Mouse (Mus musculus): Measurements from ENCODE around the gene Gm42372. TPM values are rescaled to one million over a fixed set of nuclear protein-coding genes. Genes with fewer than 3 reads are reported as not detected.

Gene Gm42372
- polyA plus RNA-seq, 2 experiments, result 0.01 to 0.03 TPM

- Histone ChIP-seq H3K27me3 (ENCODE audit: control insufficient read depth, insufficient read depth, low read length) (no peaks in the 10 kb centered on the region), H3K36me3 (replicated peaks; ENCODE audit: control insufficient read depth, insufficient read depth, low read depth) (peaks cover 55% of the 10 kb centered on the region), H3K9me3 (ENCODE audit: control insufficient read depth, low read length) (no peaks in the 10 kb centered on the region), H3K4me3 (ENCODE audit: insufficient read depth in 1 of 2, low read depth in 2 of 2, low read length in 2 of 2) (no peak overlapping the region), H3K4me2 (ENCODE audit: low read depth) (no peak overlapping the region), H3K27ac (no peak overlapping the region), H3K4me1 (replicated peaks; ENCODE audit: control insufficient read depth in 2 of 2, insufficient read depth in 2 of 2, low read length in 1 of 2) (peaks cover 0 to 4% of the 10 kb centered on the region in 2 experiments; a peak in 1 of 4 replicates), H3K9ac (replicated peaks) (no peak overlapping the region)
- 72% methylated on average over 2 of the region's 2 CpGs for WGBS (ENCODE audit: insufficient replicate concordance)
- ATAC-seq (ENCODE audit: insufficient read depth) (no peak), DNase-seq (ENCODE audit: low read depth in 3 of 3, low spot score in 3 of 3) (no peak)
- TF ChIP-seq CTCF (IDR thresholded peaks at IDR 0.05; ENCODE audit: low read depth), result no peak
- TF ChIP-seq EP300 (IDR thresholded peaks at IDR 0.05; ENCODE audit: low read depth), result no peak
These were observed 35.0 kb downstream of the Gm42372 start for GRCm38 (mm10) chr7:17017921-17018320.

- no peak overlapping the region for H3K27ac ChIP-seq
These were observed 36.7 kb downstream of the Gm42372 start for GRCm38 (mm10) chr7:17019426-17020166.

GRCm38 (mm10) chr7:17022176-17022575 is 39.3 kb downstream of the Gm42372 start:
- Histone ChIP-seq H3K9ac (replicated peaks) (no peak overlapping the region), H3K27ac (no peak overlapping the region), H3K36me3 (replicated peaks; ENCODE audit: control insufficient read depth, insufficient read depth, low read depth) (peaks cover 27% of the 10 kb centered on the region), H3K4me1 (replicated peaks; ENCODE audit: control insufficient read depth in 2 of 2, insufficient read depth in 2 of 2, low read length in 1 of 2) (peaks cover 18 to 31% of the 10 kb centered on the region in 2 experiments), H3K4me3 (ENCODE audit: insufficient read depth in 1 of 2, low read depth in 2 of 2, low read length in 2 of 2) (no peak overlapping the region), H3K27me3 (ENCODE audit: control insufficient read depth, insufficient read depth, low read length) (no peaks in the 10 kb centered on the region), H3K9me3 (ENCODE audit: control insufficient read depth, low read length) (no peaks in the 10 kb centered on the region), H3K4me2 (ENCODE audit: low read depth) (no peak overlapping the region)
- WGBS (ENCODE audit: insufficient replicate concordance), result 85% methylated on average over 15 of the region's 15 CpGs
- TF ChIP-seq CTCF (IDR thresholded peaks at IDR 0.05; ENCODE audit: low read depth) (no peak), EP300 (IDR thresholded peaks at IDR 0.05; ENCODE audit: low read depth) (no peak)
- ATAC-seq (ENCODE audit: insufficient read depth), result no peak
- DNase-seq (ENCODE audit: low read depth in 3 of 3, low spot score in 3 of 3), result no peak

More at GRCm38 (mm10) chr7:17019426-17020166, 36.7 kb downstream of the Gm42372 start:
- ATAC-seq (ENCODE audit: insufficient read depth) (no peak), DNase-seq (ENCODE audit: low read depth in 3 of 3, low spot score in 3 of 3) (no peak)
- H3K9me3 ChIP-seq (ENCODE audit: control insufficient read depth, low read length), result no peaks in the 10 kb centered on the region
- no peak overlapping the region for H3K4me2 ChIP-seq (ENCODE audit: low read depth)
- peaks cover 0 to 10% of the 10 kb centered on the region in 2 experiments; a peak in 1 of 4 replicates for H3K4me1 ChIP-seq (replicated peaks; ENCODE audit: control insufficient read depth in 2 of 2, insufficient read depth in 2 of 2, low read length in 1 of 2)
- H3K9ac ChIP-seq (replicated peaks), result no peak overlapping the region
- peaks cover 43% of the 10 kb centered on the region for H3K36me3 ChIP-seq (replicated peaks; ENCODE audit: control insufficient read depth, insufficient read depth, low read depth)
- no peaks in the 10 kb centered on the region for H3K27me3 ChIP-seq (ENCODE audit: control insufficient read depth, insufficient read depth, low read length)
- WGBS (ENCODE audit: insufficient replicate concordance), result 47% methylated on average over 7 of the region's 7 CpGs
- H3K4me3 ChIP-seq (ENCODE audit: insufficient read depth in 1 of 2, low read depth in 2 of 2, low read length in 2 of 2), result no peak overlapping the region
- no peak for TF ChIP-seq CTCF (IDR thresholded peaks at IDR 0.05; ENCODE audit: low read depth)
- TF ChIP-seq EP300 (IDR thresholded peaks at IDR 0.05; ENCODE audit: low read depth), result no peak

DNA sequence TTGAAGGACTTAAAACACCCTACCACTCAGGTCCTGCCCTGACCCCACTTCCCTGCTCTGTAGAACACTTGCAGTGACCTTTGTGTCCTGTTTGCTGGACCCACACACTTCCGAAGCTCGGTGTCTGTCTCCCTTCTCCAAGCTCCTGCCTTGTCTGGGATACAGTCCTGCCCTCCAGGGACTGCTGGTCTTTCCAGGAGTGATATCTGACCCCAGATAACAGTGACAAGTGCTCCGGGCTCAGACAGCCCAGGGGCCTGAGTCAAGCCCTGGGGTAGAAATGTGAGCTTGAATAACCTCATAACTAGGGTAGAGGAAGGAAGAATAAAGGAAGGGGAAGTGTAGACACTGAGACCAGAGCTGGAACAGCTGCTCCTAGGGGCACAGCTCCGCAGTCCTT is 40.8 kb downstream of the Gm42372 start:
- H3K27me3 ChIP-seq (ENCODE audit: control insufficient read depth, insufficient read depth, low read length), result no peaks in the 10 kb centered on the region
- H3K4me3 ChIP-seq (ENCODE audit: insufficient read depth in 1 of 2, low read depth in 2 of 2, low read length in 2 of 2), result no peak overlapping the region; a peak in 1 of 4 replicates
- ATAC-seq (ENCODE audit: insufficient read depth) (no peak), DNase-seq (ENCODE audit: low read depth in 3 of 3, low spot score in 3 of 3) (no peak)
- H3K36me3 ChIP-seq (replicated peaks; ENCODE audit: control insufficient read depth, insufficient read depth, low read depth), result peaks cover 27% of the 10 kb centered on the region
- H3K9ac ChIP-seq (replicated peaks), result no peak overlapping the region; the same call in 1 of the 2 replicates
- H3K4me2 ChIP-seq (ENCODE audit: low read depth), result 0 out of 2 replicates have a peak overlapping the region, but pooled peaks have one; percentile 18
- no peak overlapping the region for H3K27ac ChIP-seq
- H3K4me1 ChIP-seq (replicated peaks; ENCODE audit: control insufficient read depth in 2 of 2, insufficient read depth in 2 of 2, low read length in 1 of 2), result peaks cover 21 to 35% of the 10 kb centered on the region in 2 experiments
- H3K9me3 ChIP-seq (ENCODE audit: control insufficient read depth, low read length), result no peaks in the 10 kb centered on the region
- 53% methylated on average over 4 of the region's 4 CpGs for WGBS (ENCODE audit: insufficient replicate concordance)
- TF ChIP-seq EP300 (IDR thresholded peaks at IDR 0.05; ENCODE audit: low read depth) (no peak), CTCF (IDR thresholded peaks at IDR 0.05; ENCODE audit: low read depth) (no peak)

GRCm38 (mm10) chr7:17024141-17024540 is 41.3 kb downstream of the Gm42372 start:
- Histone ChIP-seq H3K9ac (replicated peaks) (no peak overlapping the region), H3K27ac (no peak overlapping the region), H3K4me3 (ENCODE audit: insufficient read depth in 1 of 2, low read depth in 2 of 2, low read length in 2 of 2) (no peak overlapping the region), H3K4me2 (ENCODE audit: low read depth) (peak overlapping the region; percentile 18; the same call in 1 of the 2 replicates), H3K27me3 (ENCODE audit: control insufficient read depth, insufficient read depth, low read length) (no peaks in the 10 kb centered on the region), H3K36me3 (replicated peaks; ENCODE audit: control insufficient read depth, insufficient read depth, low read depth) (peaks cover 27% of the 10 kb centered on the region), H3K4me1 (replicated peaks; ENCODE audit: control insufficient read depth in 2 of 2, insufficient read depth in 2 of 2, low read length in 1 of 2) (peaks cover 21 to 35% of the 10 kb centered on the region in 2 experiments), H3K9me3 (ENCODE audit: control insufficient read depth, low read length) (no peaks in the 10 kb centered on the region)
- DNase-seq (ENCODE audit: low read depth in 3 of 3, low spot score in 3 of 3), result no peak
- no peak for ATAC-seq (ENCODE audit: insufficient read depth)
- WGBS (ENCODE audit: insufficient replicate concordance), result 63% methylated on average over 6 of the region's 6 CpGs
- no peak for TF ChIP-seq CTCF (IDR thresholded peaks at IDR 0.05; ENCODE audit: low read depth)
- no peak for TF ChIP-seq EP300 (IDR thresholded peaks at IDR 0.05; ENCODE audit: low read depth)

Measured in liver, embryonic 14.5 days (tissue).